In the genomic region with DNA sequence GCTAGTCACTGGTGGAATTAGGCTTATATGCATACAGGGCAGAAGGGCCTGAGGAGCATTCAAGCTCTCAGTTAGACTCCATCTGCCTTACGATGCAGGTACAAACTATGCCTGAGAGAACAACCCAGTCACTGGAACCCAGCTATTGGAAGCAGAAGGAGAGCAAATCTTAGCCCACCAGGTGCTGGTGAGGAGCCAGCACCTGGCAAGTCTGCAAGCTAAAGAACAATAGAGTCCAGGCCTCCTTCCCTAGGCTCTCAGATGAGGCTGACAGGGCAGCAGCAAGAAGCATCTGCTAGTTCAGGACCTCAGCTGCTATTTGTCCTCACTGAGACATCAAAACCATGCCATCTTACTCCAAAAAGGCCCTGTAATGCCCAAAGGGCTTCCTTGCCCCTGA, we compare ENCODE assay signal across 20 mouse cellular contexts.
A peak's percentile ranks its signal among the peaks of the same experiment; 100 is the strongest.
DNase-seq lines count a peak whose midpoint lies in the region; ATAC-seq and TF ChIP-seq lines count a peak whose summit lies in the region.
"Had no signal": no experiment of that assay in that cellular context is flagged by ENCODE, and none has a peak within 500 bp of the region (broad histone marks: within the 10 kb centered on the region; RNA-seq: fewer than 3 reads in every experiment).

No protein-coding gene starts in this region.

- peak overlapping the region; percentile 59; the same call in 1 of the 2 replicates for H3K27ac ChIP-seq in left cerebral cortex, adult 2 months
- H3K27ac ChIP-seq: embryonic facial prominence, embryonic 12.5 days; forebrain, embryonic 13.5 days; heart, embryonic 13.5 days; hindbrain, embryonic 15.5 days had no signal

- TF ChIP-seq CTCF in left cerebral cortex, adult 2 months (IDR thresholded peaks at IDR 0.05), result no peak

- intact Hi-C loops in left cerebral cortex, adult 2 months (cut with DNase I), result no loop called here

- no peak overlapping the region for H3K4me3 ChIP-seq in left cerebral cortex, adult 2 months
- H3K4me3 ChIP-seq: embryonic facial prominence, embryonic 12.5 days; forebrain, embryonic 13.5 days; heart, embryonic 13.5 days; hindbrain, embryonic 15.5 days had no signal

- DNase-seq in cerebellum, adult 11 months, result peak; percentile 41
- no peak for DNase-seq in left cerebral cortex, adult 2 months (ENCODE audit: extremely low spot score in 1 of 2, low spot score in 2 of 2)
- DNase-seq in left cerebral cortex, adult 18-20 months (ENCODE audit: low spot score in 2 of 2), result no peak
- DNase-seq in cerebellum, adult 9-10 months, result peak; percentile 74
- peak; percentile 66 to 74 for DNase-seq in cerebellum, postnatal 25 days
- DNase-seq in thymus, postnatal 4 days, result no peak
- no peak for DNase-seq in natural killer cell, adult 2 months (ENCODE audit: low spot score in 2 of 2)
- DNase-seq: adrenal gland, adult 8-10 months; adrenal gland, postnatal 36 days; B cell, adult 2 months; forebrain, postnatal 0 days; gastrocnemius, postnatal 14 days; heart, postnatal 36 days had no signal

- no peak for ATAC-seq in cerebellum, adult (ENCODE audit: insufficient number of reproducible peaks, low FRiP score, low TSS enrichment)
- ATAC-seq: CD4-positive, CD25-positive, alpha-beta regulatory T cell, adult 4 months; forebrain, embryonic 13.5 days; forebrain, postnatal 0 days; intestine, postnatal 0 days had no signal

Comparison
In these comparisons a context has a peak if more than half of its experiments do, and no peak if none do; other contexts are left out.
1. DNase-seq: peak in cerebellum, adult 11 months (single experiment), cerebellum, adult 9-10 months (single experiment) and cerebellum, postnatal 25 days (2 of 2); none in left cerebral cortex, adult 2 months (0 of 2), left cerebral cortex, adult 18-20 months (0 of 2), thymus, postnatal 4 days (single experiment) and natural killer cell, adult 2 months (0 of 2).